Mouse (Mus musculus): ENCODE measurements around the gene Eif4h. TPM values are rescaled to one million over a fixed set of nuclear protein-coding genes. Genes with fewer than 3 reads are reported as not detected.

Eif4h gene
- polyA plus RNA-seq, 1 experiment from 2014 or later, result 326 TPM

GRCm38 (mm10) chr5:134617071-134617470 is 22.2 kb downstream of the Eif4h start:
- Histone ChIP-seq H3K4me2 (ENCODE audit: low read length) (no peak overlapping the region), H3K9me3 (ENCODE audit: control insufficient read depth, low read length) (no peaks in the 10 kb centered on the region), H3K36me3 (ENCODE audit: control insufficient read depth, insufficient read depth, low read length) (peaks cover 74% of the 10 kb centered on the region), H3K27ac (replicated peaks in 1 of 2; ENCODE audit: control insufficient read depth in 1 of 2, insufficient read depth in 1 of 2, low read depth in 2 of 2, low read length in 2 of 2) (no peak overlapping the region), H3K4me1 (ENCODE audit: control insufficient read depth in 2 of 2, insufficient read depth in 2 of 2, low read length in 2 of 2) (peaks cover 2 to 6% of the 10 kb centered on the region in 2 experiments; a peak in 2 of 4 replicates), H3K27me3 (ENCODE audit: control insufficient read depth, insufficient read depth, low read length) (no peaks in the 10 kb centered on the region), H3K9ac (ENCODE audit: low read length) (no peak overlapping the region), H3K4me3 (ENCODE audit: control insufficient read depth in 1 of 2, insufficient read depth in 1 of 2, low read depth in 1 of 2, low read length in 2 of 2) (no peak overlapping the region)
- no peak for ATAC-seq (ENCODE audit: insufficient number of reproducible peaks, insufficient read depth, low FRiP score, low read depth)
- 55% methylated on average over 3 of the region's 3 CpGs for WGBS

DNA sequence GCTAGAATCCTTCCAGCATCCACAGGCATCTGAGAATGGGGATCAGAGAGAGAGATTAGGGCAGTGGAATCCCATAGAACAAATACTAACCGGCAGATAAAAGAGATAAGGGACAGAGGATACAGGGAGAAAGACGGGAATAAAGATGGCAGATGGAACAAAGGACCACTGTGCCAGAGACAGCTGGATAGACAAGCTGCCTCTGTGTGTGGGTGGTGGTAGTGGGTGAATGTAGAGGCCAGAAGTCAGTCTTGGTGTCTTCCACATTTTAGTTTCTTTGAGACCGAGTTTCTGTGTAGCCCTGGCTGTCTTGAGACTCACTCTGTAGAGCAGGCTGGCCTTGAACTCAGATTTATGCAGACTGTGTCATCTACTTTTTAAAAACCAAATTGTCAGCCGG is 23.5 kb downstream of the Eif4h start:
- Histone ChIP-seq H3K4me1 (ENCODE audit: control insufficient read depth in 2 of 2, insufficient read depth in 2 of 2, low read length in 2 of 2) (peaks cover 2 to 6% of the 10 kb centered on the region in 2 experiments; a peak in 2 of 4 replicates), H3K9me3 (ENCODE audit: control insufficient read depth, low read length) (no peaks in the 10 kb centered on the region), H3K27ac (replicated peaks in 1 of 2; ENCODE audit: control insufficient read depth in 1 of 2, insufficient read depth in 1 of 2, low read depth in 2 of 2, low read length in 2 of 2) (no peak overlapping the region), H3K4me2 (ENCODE audit: low read length) (no peak overlapping the region), H3K9ac (ENCODE audit: low read length) (no peak overlapping the region), H3K27me3 (ENCODE audit: control insufficient read depth, insufficient read depth, low read length) (no peaks in the 10 kb centered on the region), H3K4me3 (ENCODE audit: control insufficient read depth in 1 of 2, insufficient read depth in 1 of 2, low read depth in 1 of 2, low read length in 2 of 2) (no peak overlapping the region), H3K36me3 (ENCODE audit: control insufficient read depth, insufficient read depth, low read length) (peaks cover 61% of the 10 kb centered on the region)
- 66% methylated on average over 4 of the region's 4 CpGs for WGBS
- ATAC-seq (ENCODE audit: insufficient number of reproducible peaks, insufficient read depth, low FRiP score, low read depth), result no peak

GRCm38 (mm10) chr5:134615380-134615779 is 23.9 kb downstream of the Eif4h start:
- no peak overlapping the region for H3K4me2 ChIP-seq (ENCODE audit: low read length)
- no peaks in the 10 kb centered on the region for H3K27me3 ChIP-seq (ENCODE audit: control insufficient read depth, insufficient read depth, low read length)
- ATAC-seq (ENCODE audit: insufficient number of reproducible peaks, insufficient read depth, low FRiP score, low read depth), result no peak
- peaks cover 57% of the 10 kb centered on the region for H3K36me3 ChIP-seq (ENCODE audit: control insufficient read depth, insufficient read depth, low read length)
- WGBS, result 83% methylated on average over 8 of the region's 8 CpGs
- no peak overlapping the region for H3K9ac ChIP-seq (ENCODE audit: low read length)
- H3K4me3 ChIP-seq (ENCODE audit: control insufficient read depth in 1 of 2, insufficient read depth in 1 of 2, low read depth in 1 of 2, low read length in 2 of 2), result no peak overlapping the region
- no peak overlapping the region for H3K27ac ChIP-seq (replicated peaks in 1 of 2; ENCODE audit: control insufficient read depth in 1 of 2, insufficient read depth in 1 of 2, low read depth in 2 of 2, low read length in 2 of 2)
- peaks cover 2 to 6% of the 10 kb centered on the region in 2 experiments; a peak in 2 of 4 replicates for H3K4me1 ChIP-seq (ENCODE audit: control insufficient read depth in 2 of 2, insufficient read depth in 2 of 2, low read length in 2 of 2)
- H3K9me3 ChIP-seq (ENCODE audit: control insufficient read depth, low read length), result no peaks in the 10 kb centered on the region

GRCm38 (mm10) chr5:134614802-134615201 is 24.5 kb downstream of the Eif4h start, which contains the start of gene Lat2:
Gene Lat2 (minus strand): TSS chr5:134615025.
- Histone ChIP-seq H3K9ac (ENCODE audit: low read length) (no peak within 1 kb of the TSS), H3K4me1 (ENCODE audit: control insufficient read depth in 2 of 2, insufficient read depth in 2 of 2, low read length in 2 of 2) (no peaks in the 10 kb centered on the region), H3K4me3 (ENCODE audit: control insufficient read depth in 1 of 2, insufficient read depth in 1 of 2, low read depth in 1 of 2, low read length in 2 of 2) (no peak within 1 kb of the TSS), H3K4me2 (ENCODE audit: low read length) (no peak within 1 kb of the TSS), H3K27me3 (ENCODE audit: control insufficient read depth, insufficient read depth, low read length) (no peaks in the 10 kb centered on the region), H3K27ac (replicated peaks in 1 of 2; ENCODE audit: control insufficient read depth in 1 of 2, insufficient read depth in 1 of 2, low read depth in 2 of 2, low read length in 2 of 2) (0 out of 4 replicates have a peak within 1 kb of the TSS, but pooled peaks of 1 of the 2 experiments have one; percentile 9), H3K9me3 (ENCODE audit: control insufficient read depth, low read length) (no peaks in the 10 kb centered on the region), H3K36me3 (ENCODE audit: control insufficient read depth, insufficient read depth, low read length) (peaks cover 51% of the 10 kb centered on the region)
- no peak for ATAC-seq (ENCODE audit: insufficient number of reproducible peaks, insufficient read depth, low FRiP score, low read depth)
- 80% methylated on average over 7 of the region's 7 CpGs for WGBS

- no peak for ATAC-seq (ENCODE audit: insufficient number of reproducible peaks, insufficient read depth, low FRiP score, low read depth)
- 88% methylated on average over 8 of the region's 8 CpGs for WGBS
- Histone ChIP-seq H3K36me3 (ENCODE audit: control insufficient read depth, insufficient read depth, low read length) (peaks cover 46% of the 10 kb centered on the region), H3K4me1 (ENCODE audit: control insufficient read depth in 2 of 2, insufficient read depth in 2 of 2, low read length in 2 of 2) (no peaks in the 10 kb centered on the region), H3K9me3 (ENCODE audit: control insufficient read depth, low read length) (no peaks in the 10 kb centered on the region), H3K27ac (replicated peaks in 1 of 2; ENCODE audit: control insufficient read depth in 1 of 2, insufficient read depth in 1 of 2, low read depth in 2 of 2, low read length in 2 of 2) (0 out of 4 replicates have a peak overlapping the region, but pooled peaks of 1 of the 2 experiments have one; percentile 9), H3K4me2 (ENCODE audit: low read length) (no peak overlapping the region), H3K9ac (ENCODE audit: low read length) (no peak overlapping the region), H3K27me3 (ENCODE audit: control insufficient read depth, insufficient read depth, low read length) (no peaks in the 10 kb centered on the region), H3K4me3 (ENCODE audit: control insufficient read depth in 1 of 2, insufficient read depth in 1 of 2, low read depth in 1 of 2, low read length in 2 of 2) (no peak overlapping the region)
Measured at GRCm38 (mm10) chr5:134614296-134614695, 25.0 kb downstream of the Eif4h start.

- H3K4me3 ChIP-seq (ENCODE audit: control insufficient read depth in 1 of 2, insufficient read depth in 1 of 2, low read depth in 1 of 2, low read length in 2 of 2), result no peak overlapping the region
- H3K9ac ChIP-seq (ENCODE audit: low read length), result no peak overlapping the region
- H3K9me3 ChIP-seq (ENCODE audit: control insufficient read depth, low read length), result no peaks in the 10 kb centered on the region
- H3K36me3 ChIP-seq (ENCODE audit: control insufficient read depth, insufficient read depth, low read length), result peaks cover 41% of the 10 kb centered on the region
- no peaks in the 10 kb centered on the region for H3K27me3 ChIP-seq (ENCODE audit: control insufficient read depth, insufficient read depth, low read length)
- WGBS, result 87% methylated on average over 9 of the region's 9 CpGs
- no peak for ATAC-seq (ENCODE audit: insufficient number of reproducible peaks, insufficient read depth, low FRiP score, low read depth)
- H3K4me2 ChIP-seq (ENCODE audit: low read length), result no peak overlapping the region
- 0 out of 4 replicates have a peak overlapping the region, but pooled peaks of 1 of the 2 experiments have one; percentile 9 for H3K27ac ChIP-seq (replicated peaks in 1 of 2; ENCODE audit: control insufficient read depth in 1 of 2, insufficient read depth in 1 of 2, low read depth in 2 of 2, low read length in 2 of 2)
- no peaks in the 10 kb centered on the region for H3K4me1 ChIP-seq (ENCODE audit: control insufficient read depth in 2 of 2, insufficient read depth in 2 of 2, low read length in 2 of 2)
Measured at GRCm38 (mm10) chr5:134613727-134614126, 25.6 kb downstream of the Eif4h start.

GRCm38 (mm10) chr5:134611810-134612521 is 27.3 kb downstream of the Eif4h start:
- Histone ChIP-seq H3K27me3 (ENCODE audit: control insufficient read depth, insufficient read depth, low read length) (no peaks in the 10 kb centered on the region), H3K4me1 (ENCODE audit: control insufficient read depth in 2 of 2, insufficient read depth in 2 of 2, low read length in 2 of 2) (no peaks in the 10 kb centered on the region), H3K36me3 (ENCODE audit: control insufficient read depth, insufficient read depth, low read length) (peaks cover 25% of the 10 kb centered on the region), H3K4me2 (ENCODE audit: low read length) (no peak overlapping the region), H3K4me3 (ENCODE audit: control insufficient read depth in 1 of 2, insufficient read depth in 1 of 2, low read depth in 1 of 2, low read length in 2 of 2) (no peak overlapping the region), H3K9me3 (ENCODE audit: control insufficient read depth, low read length) (no peaks in the 10 kb centered on the region), H3K9ac (ENCODE audit: low read length) (no peak overlapping the region), H3K27ac (replicated peaks in 1 of 2; ENCODE audit: control insufficient read depth in 1 of 2, insufficient read depth in 1 of 2, low read depth in 2 of 2, low read length in 2 of 2) (no peak overlapping the region)
- no peak for ATAC-seq (ENCODE audit: insufficient number of reproducible peaks, insufficient read depth, low FRiP score, low read depth)
- WGBS, result 56% methylated on average over 8 of the region's 8 CpGs
